Mouse (Mus musculus) gastrocnemius, adult 2 months (tissue): ENCODE results near the gene Nox3. TPM values are rescaled to one million over a fixed set of nuclear protein-coding genes. Genes with fewer than 3 reads are reported as not detected.

Experiments used
- DNase-seq: peaks from one replicate; pipeline ENCODE4 v3.0.0; 2022
- H3K27ac ChIP-seq: fragments of 200-600 bp; 2 replicates; pipeline ENCODE4 v1.8.1; 2022; ENCODE audit warnings: mild to moderate bottlenecking
- H3K4me3 ChIP-seq: fragments of 200-600 bp; 2 replicates; pipeline ENCODE4 v1.8.1; 2022; ENCODE audit warnings: mild to moderate bottlenecking, moderate library complexity
- CTCF ChIP-seq: fragments of 200-600 bp; IDR thresholded peaks from 2 replicates; pipeline ENCODE4 v1.8.1; 2022; ENCODE audit warnings: antibody characterized with exemption, mild to moderate bottlenecking, moderate library complexity
- intact Hi-C: fragments of 180-260 bp; cut with DNase I; formaldehyde crosslinking; loops from one replicate; pipeline ENCODE4 v1.15.1; 2025
- total RNA-seq, 2 experiments: library from RNA; stranded (reverse); gene quantifications; 2 replicates each; pipeline ENCODE4 v1.2.3; 2021

The Nox3 gene
- total RNA-seq, 2 experiments from 2014 or later = not detected

- no peak for TF ChIP-seq CTCF
- H3K4me3 ChIP-seq = no peak overlapping the region
- no peak overlapping the region for H3K27ac ChIP-seq
- DNase-seq = no peak
- intact Hi-C loops = no loop called here
Observed at GRCm38 (mm10) chr17:3643582-3643981, 52.5 kb downstream of the Nox3 start.

- no peak for DNase-seq
- Histone ChIP-seq H3K27ac (no peak overlapping the region), H3K4me3 (no peak overlapping the region)
- TF ChIP-seq CTCF = no peak
- intact Hi-C loops = no loop called here
Observed at GRCm38 (mm10) chr17:3641456-3641855, 54.6 kb downstream of the Nox3 start.

- no peak for TF ChIP-seq CTCF
- Histone ChIP-seq H3K27ac (no peak overlapping the region), H3K4me3 (no peak overlapping the region)
- intact Hi-C loops = no loop called here
- DNase-seq = no peak
Observed at GRCm38 (mm10) chr17:3638757-3639156, 57.3 kb downstream of the Nox3 start.

GRCm38 (mm10) chr17:3632501-3632900 lies 63.6 kb downstream of the Nox3 start:
- no peak for TF ChIP-seq CTCF
- Histone ChIP-seq H3K4me3 (no peak overlapping the region), H3K27ac (no peak overlapping the region; the same call in 1 of the 2 replicates)
- intact Hi-C loops = no loop called here
- DNase-seq = no peak

- no peak for TF ChIP-seq CTCF
Observed at GRCm38 (mm10) chr17:3616329-3617216, 79.5 kb downstream of the Nox3 start.

GRCm38 (mm10) chr17:3615553-3615952 lies 80.5 kb downstream of the Nox3 start:
- no peak for TF ChIP-seq CTCF
- Histone ChIP-seq H3K27ac (no peak overlapping the region), H3K4me3 (no peak overlapping the region)
- no peak for DNase-seq
- intact Hi-C loops = no loop called here

More at GRCm38 (mm10) chr17:3616329-3617216, 79.5 kb downstream of the Nox3 start:
- DNase-seq = no peak
- H3K4me3 ChIP-seq = no peak overlapping the region
- H3K27ac ChIP-seq = no peak overlapping the region
- intact Hi-C loops = no loop called here

- Histone ChIP-seq H3K27ac (no peak overlapping the region), H3K4me3 (no peak overlapping the region)
- intact Hi-C loops = no loop called here
- no peak for DNase-seq
- no peak for TF ChIP-seq CTCF
Observed at GRCm38 (mm10) chr17:3611781-3612075, 84.3 kb downstream of the Nox3 start.

- TF ChIP-seq CTCF = no peak
- intact Hi-C loops = no loop called here
- Histone ChIP-seq H3K27ac (no peak overlapping the region), H3K4me3 (no peak overlapping the region)
- DNase-seq = no peak
Observed at GRCm38 (mm10) chr17:3610928-3611780, 84.9 kb downstream of the Nox3 start.

GRCm38 (mm10) chr17:3610307-3610754 lies 85.7 kb downstream of the Nox3 start:
- Histone ChIP-seq H3K27ac (no peak overlapping the region), H3K4me3 (no peak overlapping the region)
- DNase-seq = no peak
- intact Hi-C loops = no loop called here
- TF ChIP-seq CTCF = no peak

- intact Hi-C loops = no loop called here
- TF ChIP-seq CTCF = no peak
- Histone ChIP-seq H3K4me3 (no peak overlapping the region), H3K27ac (no peak overlapping the region)
- no peak for DNase-seq
Observed at GRCm38 (mm10) chr17:3602954-3603672, 92.9 kb downstream of the Nox3 start.

GRCm38 (mm10) chr17:3598393-3598792 lies 97.7 kb downstream of the Nox3 start:
- TF ChIP-seq CTCF = no peak
- Histone ChIP-seq H3K4me3 (no peak overlapping the region), H3K27ac (no peak overlapping the region)
- intact Hi-C loops = no loop called here
- DNase-seq = no peak

- Histone ChIP-seq H3K4me3 (no peak overlapping the region), H3K27ac (no peak overlapping the region)
- TF ChIP-seq CTCF = no peak
- DNase-seq = no peak
- intact Hi-C loops = no loop called here
Observed at GRCm38 (mm10) chr17:3597866-3598265, 98.2 kb downstream of the Nox3 start.

- Histone ChIP-seq H3K27ac (no peak overlapping the region), H3K4me3 (no peak overlapping the region)
- no peak for TF ChIP-seq CTCF
- DNase-seq = no peak
- intact Hi-C loops = no loop called here
Observed at GRCm38 (mm10) chr17:3597130-3597529, 98.9 kb downstream of the Nox3 start.

Other genes with a start within 250 kb of the Nox3 start
- not detected for gene Cldn20, start 163.7 kb downstream of the Nox3 start, total RNA-seq
- gene Tfb1m, start 138.5 kb downstream of the Nox3 start, total RNA-seq = 10 to 100 TPM in 1 of 2 experiments, 1 to 10 TPM in 1; 8.0 to 11.6 TPM